Mouse (Mus musculus) erythroblast, embryonic 14.5 days (primary cell): Measurements from ENCODE around the gene Kcnh2. TPM values are rescaled to one million over a fixed set of nuclear protein-coding genes. Genes with fewer than 3 reads are reported as not detected.

ENCODE experiments used
- H3K27me3 ChIP-seq: 2 replicates; pipeline ENCODE4 v1.6.1; 2012; ENCODE audit warnings: inconsistent platforms; ENCODE audit not compliant: control insufficient read depth
- H3K36me3 ChIP-seq: 2 replicates; pipeline ENCODE4 v1.6.1; 2012; ENCODE audit warnings: mild to moderate bottlenecking, inconsistent platforms; ENCODE audit not compliant: control insufficient read depth
- H3K4me1 ChIP-seq: 2 replicates; pipeline ENCODE4 v1.6.1; 2012; ENCODE audit warnings: inconsistent platforms; ENCODE audit not compliant: control insufficient read depth
- H3K4me3 ChIP-seq: replicated peaks from 2 replicates; pipeline ENCODE3; 2012; ENCODE audit warnings: moderate library complexity, mild to moderate bottlenecking, inconsistent platforms
- H3K9me3 ChIP-seq: 2 replicates; pipeline ENCODE4 v1.6.1; 2012; ENCODE audit warnings: low read length, inconsistent platforms, mixed read lengths; ENCODE audit not compliant: control insufficient read depth
- GATA1 ChIP-seq: IDR thresholded peaks from 2 replicates; pipeline ENCODE4 v1.6.1; 2012; ENCODE audit warnings: low read length, inconsistent platforms, mixed read lengths
- TAL1 ChIP-seq: IDR thresholded peaks from 3 replicates; pipeline ENCODE4 v1.6.1; 2012; ENCODE audit warnings: low read length, inconsistent platforms, mixed read lengths
- polyA plus RNA-seq: library from polyadenylated mRNA; stranded (reverse); fragments of >175 nt; gene quantifications from 2 replicates; pipeline ENCODE4 v1.2.3, GENCODE M21; 2012

Kcnh2 gene
- polyA plus RNA-seq, 1 experiment = not detected

DNA sequence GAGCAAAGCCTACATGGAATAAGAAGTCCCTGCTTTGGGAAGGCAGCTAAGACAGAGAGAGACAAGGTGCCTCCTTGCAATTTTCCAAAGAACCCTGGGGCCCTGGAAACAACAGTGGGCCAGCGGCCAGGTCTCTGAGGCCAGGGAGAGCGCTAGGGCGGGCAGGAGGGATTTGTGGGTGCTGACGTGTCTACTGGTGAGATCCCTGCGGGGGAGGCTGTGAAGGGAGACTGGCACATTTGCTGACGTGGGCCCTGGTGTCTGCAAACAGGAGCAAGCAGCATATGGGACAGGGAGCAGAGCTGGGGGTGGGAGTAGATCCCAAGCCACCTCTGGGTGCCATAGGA lies 31.0 kb downstream of the Kcnh2 start:
- peaks cover 9% of the 10 kb centered on the region for H3K27me3 ChIP-seq
- no peaks in the 10 kb centered on the region for H3K9me3 ChIP-seq
- H3K4me3 ChIP-seq = no peak overlapping the region
- TF ChIP-seq GATA1 (no peak), TAL1 (no peak)
- no peaks in the 10 kb centered on the region for H3K4me1 ChIP-seq
- no peaks in the 10 kb centered on the region for H3K36me3 ChIP-seq

DNA sequence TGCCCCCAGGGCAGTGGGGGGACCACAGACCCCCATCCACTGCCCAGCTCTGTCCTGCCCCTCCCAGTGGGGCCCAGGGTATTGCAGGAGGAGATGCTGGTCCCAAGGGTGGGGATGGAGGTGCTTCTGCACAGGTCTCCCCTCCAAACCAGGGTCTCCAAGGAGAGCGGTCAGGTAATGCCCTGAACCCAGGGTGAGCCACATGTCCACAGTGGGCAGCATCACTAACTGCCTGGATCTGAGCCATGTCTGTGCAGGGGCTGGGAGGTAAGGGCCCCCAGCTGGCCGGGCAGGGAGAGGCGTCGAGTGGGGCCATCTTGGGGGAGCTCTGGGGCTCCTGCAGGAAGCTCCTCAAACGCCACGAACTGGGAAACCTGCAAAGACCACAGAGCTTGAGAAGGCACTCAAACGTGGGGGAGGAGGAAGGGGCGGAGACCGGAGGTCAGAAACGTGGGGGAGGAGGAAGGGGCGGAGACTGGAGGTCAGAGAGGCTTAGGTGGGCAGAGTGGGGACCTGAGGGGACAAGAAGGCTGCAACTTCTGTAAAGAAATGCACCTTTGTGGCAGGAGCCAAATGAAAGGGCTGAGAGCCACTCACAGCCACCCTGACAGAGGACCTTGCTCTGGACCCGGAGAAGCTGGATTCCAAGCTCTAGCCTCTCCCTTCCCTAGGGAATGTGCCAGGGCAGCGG lies 31.5 kb downstream of the Kcnh2 start:
- no peaks in the 10 kb centered on the region for H3K4me1 ChIP-seq
- H3K4me3 ChIP-seq = no peak overlapping the region
- H3K27me3 ChIP-seq = peaks cover 4% of the 10 kb centered on the region
- H3K9me3 ChIP-seq = no peaks in the 10 kb centered on the region
- TF ChIP-seq TAL1 = no peak
- TF ChIP-seq GATA1 = no peak
- no peaks in the 10 kb centered on the region for H3K36me3 ChIP-seq

DNA sequence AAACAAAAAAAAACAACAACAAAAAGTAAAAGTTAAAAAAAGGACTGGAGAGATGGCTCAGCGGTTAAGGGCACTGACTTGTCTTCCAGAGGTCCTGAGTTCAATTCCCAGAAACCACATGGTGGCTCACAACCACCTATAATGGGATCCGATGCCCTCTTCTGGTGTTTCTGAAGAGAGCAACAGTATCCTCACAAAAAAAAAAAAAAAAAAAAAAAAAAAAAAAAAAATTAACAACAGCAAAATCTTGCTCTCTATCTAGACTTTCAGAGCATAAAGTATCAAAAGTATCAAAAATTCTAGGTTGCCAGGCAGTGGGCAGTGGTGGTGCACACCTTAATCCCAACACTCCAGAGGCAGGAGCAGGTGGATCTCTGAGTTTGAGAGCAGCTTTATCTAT lies 42.2 kb downstream of the Kcnh2 start:
- no peaks in the 10 kb centered on the region for H3K27me3 ChIP-seq
- no peak for TF ChIP-seq TAL1
- TF ChIP-seq GATA1 = no peak
- H3K4me3 ChIP-seq = no peak overlapping the region
- no peaks in the 10 kb centered on the region for H3K4me1 ChIP-seq
- no peaks in the 10 kb centered on the region for H3K36me3 ChIP-seq
- peaks cover 6% of the 10 kb centered on the region for H3K9me3 ChIP-seq

DNA sequence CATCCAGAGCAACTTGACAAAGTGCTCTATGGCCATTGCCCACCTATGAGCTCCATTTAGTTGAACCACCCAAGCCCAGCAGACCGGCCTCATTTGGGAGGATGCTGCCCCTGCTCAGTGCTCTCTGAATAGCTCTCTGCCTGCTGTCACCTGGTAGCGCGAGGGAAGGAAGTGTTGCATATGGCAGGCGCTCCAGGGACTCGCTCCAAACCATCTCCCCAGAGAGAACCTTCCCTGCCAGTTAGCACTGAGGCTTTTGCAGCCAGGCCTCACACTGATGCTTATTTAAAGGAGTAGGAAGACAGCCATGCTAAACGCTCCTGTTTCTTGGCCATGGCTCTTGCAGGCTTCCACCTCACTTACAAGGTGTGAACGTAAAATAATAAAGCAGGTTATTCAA lies 42.8 kb downstream of the Kcnh2 start:
- no peak for TF ChIP-seq TAL1
- TF ChIP-seq GATA1 = no peak
- Histone ChIP-seq H3K36me3 (no peaks in the 10 kb centered on the region), H3K27me3 (no peaks in the 10 kb centered on the region), H3K4me3 (no peak overlapping the region), H3K9me3 (peaks cover 2% of the 10 kb centered on the region; the same call in 1 of the 2 replicates), H3K4me1 (no peaks in the 10 kb centered on the region)

DNA sequence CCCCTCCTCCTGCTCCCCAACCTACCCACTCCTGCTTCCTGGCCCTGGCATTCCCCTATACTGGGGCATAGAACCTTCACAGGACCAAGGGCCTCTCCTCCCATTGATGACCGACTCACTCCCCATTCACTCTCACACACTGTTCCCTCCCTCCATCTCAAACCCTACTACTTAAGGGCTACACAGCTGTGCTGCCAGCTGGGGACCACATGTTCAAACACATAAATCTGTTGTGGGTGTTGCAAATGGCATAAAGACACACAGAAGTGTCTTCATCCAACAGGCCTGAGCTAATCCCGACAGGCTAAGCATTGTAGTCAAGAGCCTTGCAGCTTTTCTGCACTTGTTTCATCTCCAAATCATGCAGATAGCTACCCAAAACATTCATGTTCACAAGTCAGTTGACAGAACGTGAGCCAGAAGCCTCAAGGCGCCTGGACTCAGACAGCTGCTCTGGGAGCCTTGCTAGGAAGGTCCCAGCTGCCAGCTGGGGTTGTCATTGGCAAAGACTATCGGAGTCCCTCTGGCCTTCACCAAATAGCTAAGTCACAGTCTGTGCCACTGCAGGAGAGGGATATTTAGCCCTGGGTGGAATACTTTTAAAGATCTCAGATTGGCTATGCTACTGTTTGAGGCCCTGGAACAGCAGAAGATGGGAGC lies 44.2 kb downstream of the Kcnh2 start:
- Histone ChIP-seq H3K4me1 (no peaks in the 10 kb centered on the region), H3K36me3 (no peaks in the 10 kb centered on the region), H3K27me3 (no peaks in the 10 kb centered on the region), H3K4me3 (no peak overlapping the region), H3K9me3 (peaks cover 2% of the 10 kb centered on the region; the same call in 1 of the 2 replicates)
- no peak for TF ChIP-seq TAL1
- TF ChIP-seq GATA1 = no peak

DNA sequence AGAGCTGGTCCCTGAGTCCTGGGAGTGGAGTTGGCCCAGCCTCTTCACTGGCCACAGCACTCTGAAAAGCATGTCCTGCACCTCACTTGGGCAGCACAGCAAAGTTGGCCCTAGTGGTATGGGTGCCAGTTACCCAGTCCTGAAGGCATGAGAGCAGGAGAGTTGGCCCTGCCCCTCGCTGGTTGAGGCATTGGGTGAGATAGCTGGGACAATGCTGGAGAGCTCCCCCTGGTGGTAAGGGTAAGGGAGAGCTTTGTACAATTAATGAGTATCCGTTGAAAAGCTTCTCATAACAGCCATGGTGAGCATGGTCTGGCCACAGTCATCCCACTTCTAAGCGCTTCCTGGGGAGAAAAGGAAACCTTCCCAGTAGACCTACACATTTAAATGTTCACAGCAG lies 48.2 kb downstream of the Kcnh2 start:
- Histone ChIP-seq H3K27me3 (no peaks in the 10 kb centered on the region), H3K9me3 (no peaks in the 10 kb centered on the region), H3K36me3 (no peaks in the 10 kb centered on the region), H3K4me1 (no peaks in the 10 kb centered on the region), H3K4me3 (no peak overlapping the region)
- no peak for TF ChIP-seq TAL1
- no peak for TF ChIP-seq GATA1

DNA sequence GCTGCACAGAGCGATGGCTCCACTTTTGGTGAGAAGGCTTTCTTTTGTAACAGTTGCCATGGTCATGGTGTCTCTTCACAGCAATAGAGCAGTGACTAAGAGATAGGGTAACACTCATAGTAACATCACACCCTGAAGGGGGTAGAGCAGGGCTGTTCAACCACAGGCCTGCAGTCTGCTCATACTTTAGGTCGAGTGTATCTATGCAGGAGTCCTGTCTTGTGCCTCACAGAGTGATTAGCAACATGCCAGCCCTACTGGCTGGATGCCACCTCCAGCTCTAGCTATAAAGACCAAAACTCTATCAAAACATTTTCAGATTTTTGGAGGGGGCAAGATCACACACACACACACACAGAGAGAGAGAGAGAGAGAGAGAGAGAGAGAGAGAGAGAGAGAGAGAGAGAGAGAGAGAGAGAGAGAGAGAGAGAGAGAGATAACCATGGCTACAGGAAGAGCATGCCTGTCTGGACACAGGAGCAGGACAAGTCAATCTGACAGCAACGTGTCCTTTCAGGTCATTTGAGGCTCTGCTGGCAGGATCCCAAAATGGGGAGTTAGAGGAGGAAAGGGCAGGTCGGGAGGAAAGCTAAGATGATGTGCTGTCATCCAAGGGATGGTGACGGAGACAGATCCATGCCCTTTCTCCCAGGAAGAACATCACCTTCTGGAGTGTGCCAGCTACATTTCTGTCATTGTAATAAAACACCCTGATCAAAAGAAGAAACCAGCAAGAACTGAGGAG lies 51.4 kb downstream of the Kcnh2 start:
- no peak overlapping the region for H3K4me3 ChIP-seq
- no peaks in the 10 kb centered on the region for H3K27me3 ChIP-seq
- no peak for TF ChIP-seq GATA1
- TF ChIP-seq TAL1 = no peak

DNA sequence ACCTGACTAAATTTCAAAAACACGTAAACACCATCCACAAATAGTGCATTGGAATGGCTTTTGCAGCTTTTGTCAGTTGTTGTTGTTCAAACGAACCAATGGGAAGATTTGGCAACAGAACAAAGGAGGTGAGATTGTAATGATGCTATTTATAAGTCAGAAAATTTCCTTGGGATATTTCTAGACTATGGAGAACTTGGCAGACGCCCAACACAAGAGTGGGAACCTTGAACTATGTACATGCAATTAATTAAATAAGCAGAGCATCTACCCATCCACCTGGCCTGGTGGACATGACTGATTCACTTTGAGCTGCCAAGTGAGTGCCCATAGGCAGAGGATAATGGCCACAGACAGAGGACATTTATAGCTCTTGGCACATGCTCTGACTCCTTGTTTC lies 59.5 kb downstream of the Kcnh2 start:
- Histone ChIP-seq H3K4me3 (no peak overlapping the region), H3K36me3 (no peaks in the 10 kb centered on the region), H3K4me1 (no peaks in the 10 kb centered on the region), H3K9me3 (no peaks in the 10 kb centered on the region), H3K27me3 (no peaks in the 10 kb centered on the region)
- TF ChIP-seq GATA1 (no peak), TAL1 (no peak)

More for the DNA sequence above, 51.4 kb downstream of the Kcnh2 start:
- Histone ChIP-seq H3K36me3 (no peaks in the 10 kb centered on the region), H3K4me1 (no peaks in the 10 kb centered on the region), H3K9me3 (no peaks in the 10 kb centered on the region)

DNA sequence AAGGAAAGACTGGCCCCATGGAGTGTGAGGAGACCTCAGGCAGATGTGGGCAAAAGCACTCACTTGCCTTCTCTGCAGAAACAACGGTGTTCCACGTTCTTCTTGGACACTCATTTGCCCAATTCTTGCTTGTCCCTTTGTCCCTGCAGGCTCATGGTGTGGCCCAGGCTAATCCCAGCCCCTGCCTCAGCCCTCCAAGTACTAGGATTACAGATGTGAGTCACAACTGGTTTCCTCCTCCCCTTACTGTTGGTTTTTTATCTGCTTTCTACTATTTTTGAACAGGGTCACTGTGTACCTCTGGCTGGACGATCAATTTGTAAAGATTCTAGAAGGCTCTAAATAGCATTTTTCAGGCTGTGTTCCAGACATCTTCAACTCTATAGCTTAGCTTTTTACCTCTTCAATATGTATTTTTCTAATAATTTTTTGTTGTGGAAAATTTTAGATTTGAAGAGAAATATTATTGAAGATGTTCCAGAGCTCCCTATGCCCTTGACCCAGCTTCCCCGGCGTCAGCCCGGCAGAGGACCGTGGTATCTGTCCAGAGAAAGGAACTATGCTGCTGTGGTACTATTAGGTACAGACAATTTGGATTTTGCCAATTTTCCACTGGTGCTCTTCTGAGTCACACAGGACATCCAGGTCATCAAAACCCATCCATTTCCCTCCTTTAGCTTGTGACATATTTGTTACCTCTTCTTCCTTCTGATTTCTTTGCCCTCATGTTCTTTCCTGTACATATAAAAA lies 65.0 kb downstream of the Kcnh2 start:
- no peaks in the 10 kb centered on the region for H3K9me3 ChIP-seq
- no peaks in the 10 kb centered on the region for H3K36me3 ChIP-seq
- no peaks in the 10 kb centered on the region for H3K4me1 ChIP-seq
- no peak overlapping the region for H3K4me3 ChIP-seq
- no peak for TF ChIP-seq GATA1
- no peak for TF ChIP-seq TAL1
- no peaks in the 10 kb centered on the region for H3K27me3 ChIP-seq
